Mouse (Mus musculus): Measurements from ENCODE around the gene Tmem210.

DNA sequence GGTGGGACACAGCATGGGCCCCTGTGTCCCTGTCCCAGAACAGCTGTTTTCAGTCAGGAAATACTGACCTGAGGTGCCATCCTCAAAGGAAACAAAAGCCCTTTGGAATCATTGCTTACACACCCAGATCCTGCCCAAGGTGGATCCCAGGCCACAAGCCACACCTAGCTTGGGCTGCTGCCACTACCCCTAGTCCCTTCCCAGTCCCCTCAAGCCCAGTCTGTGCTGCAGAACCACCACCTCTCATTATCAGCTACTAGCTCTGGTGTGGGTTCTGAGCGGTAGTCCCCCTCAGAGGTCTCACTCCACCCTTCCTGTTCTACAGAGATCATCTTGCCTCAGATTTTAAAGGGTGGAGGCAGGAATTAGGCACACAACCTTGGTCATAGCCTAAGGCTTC, 1.6 kb upstream of the Tmem210 start:
- no peak for TF ChIP-seq CTCF (IDR thresholded peaks at IDR 0.05; ENCODE audit: low read depth, low read length)
- no peak for TF ChIP-seq GATA1 (IDR thresholded peaks at IDR 0.05; ENCODE audit: borderline replicate concordance, low read length)
- TF ChIP-seq GATA2 (IDR thresholded peaks at IDR 0.05; ENCODE audit: borderline replicate concordance, low read depth, low read length) = no peak
- TF ChIP-seq TAL1 (conservative IDR thresholded peaks at IDR 0.05; ENCODE audit: low read depth, low read length) = no peak
- TF ChIP-seq POLR2AphosphoS5 (IDR thresholded peaks at IDR 0.05; ENCODE audit: insufficient replicate concordance, low read depth, low read length) = no peak

Data from G1E (cell line).